Mouse (Mus musculus): ENCODE measurements around the gene Mrrf.
"Not testable (repeated sequence)": the region's sequence is repeated elsewhere in the genome, so short reads cannot be mapped to it uniquely, and the experiment has no call there.

Gene Mrrf

DNA sequence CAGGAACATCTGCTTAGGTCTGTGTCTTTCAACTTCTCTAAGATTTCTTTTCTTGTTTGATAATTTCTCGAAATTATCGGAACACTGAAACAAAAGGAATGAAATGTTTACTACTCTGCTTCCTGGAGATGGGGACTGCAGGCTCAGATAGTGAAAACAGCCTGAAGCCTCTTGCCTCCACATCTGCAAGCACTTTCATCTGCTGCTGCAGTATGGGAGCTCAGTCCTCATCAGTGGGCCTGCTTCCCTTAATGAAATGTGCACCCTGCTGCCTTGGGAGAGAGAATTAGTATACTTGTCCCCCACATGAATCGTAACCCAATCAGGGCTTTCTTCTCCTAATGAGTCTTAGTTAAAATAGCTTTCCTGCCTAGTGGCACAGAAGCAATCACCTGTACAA, 7.1 kb upstream of the Mrrf start:
- in situ Hi-C loops (cut with MboI, MseI), result no loop called here

GRCm38 (mm10) chr2:36135887-36136286, 302 bp upstream of the Mrrf start:
- in situ Hi-C loops (cut with MboI, MseI), result no loop called here

- in situ Hi-C loops (cut with MboI, MseI), result no loop called here
Observed at GRCm38 (mm10) chr2:36139096-36139495, 2.9 kb downstream of the Mrrf start.

GRCm38 (mm10) chr2:36148876-36149365, 12.7 kb downstream of the Mrrf start:
- in situ Hi-C loops (cut with MboI, MseI), result no loop called here

DNA sequence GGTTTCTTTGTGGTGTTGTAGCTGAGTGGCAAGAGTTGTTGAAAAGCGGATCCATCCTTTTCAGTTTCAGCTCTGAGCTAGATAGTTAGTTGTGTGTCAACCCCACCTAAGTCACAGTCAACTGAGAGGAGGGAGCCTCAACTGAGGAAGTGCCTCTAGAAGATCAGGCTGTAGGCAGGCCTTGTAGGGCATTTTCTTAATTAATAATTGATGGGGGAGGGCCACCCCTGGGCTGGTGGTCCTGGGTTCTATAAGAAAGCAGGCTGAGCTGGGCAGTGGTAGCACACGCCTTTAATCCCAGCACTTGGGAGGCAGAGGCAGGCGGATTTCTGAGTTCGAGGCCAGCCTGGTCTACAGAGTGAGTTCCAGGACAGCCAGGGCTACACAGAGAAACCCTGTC, 16.2 kb downstream of the Mrrf start:
- in situ Hi-C loops (cut with MboI, MseI), result not testable (repeated sequence)

DNA sequence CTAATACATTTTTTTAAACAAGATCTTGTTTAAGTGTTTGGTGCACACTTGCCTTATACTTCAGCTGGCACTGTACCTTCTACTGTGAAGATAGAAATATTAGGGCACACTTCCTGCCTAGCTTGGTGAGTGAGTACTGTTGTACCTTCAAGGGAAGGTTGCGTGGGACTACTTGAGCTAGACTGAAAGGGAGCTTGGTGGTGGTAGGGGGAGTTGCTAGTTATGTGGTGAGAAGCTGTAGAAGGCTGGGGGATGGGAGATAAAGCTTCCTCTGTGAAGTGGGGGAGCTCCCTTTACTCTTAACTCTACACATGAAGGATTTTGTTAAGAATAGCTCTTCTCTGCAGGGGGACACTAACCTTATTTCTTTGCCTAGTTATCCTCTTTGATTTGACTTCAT, 21.3 kb downstream of the Mrrf start:
- in situ Hi-C loops (cut with MboI, MseI), result no loop called here

GRCm38 (mm10) chr2:36159336-36159735, 23.1 kb downstream of the Mrrf start:
- in situ Hi-C loops (cut with MboI, MseI), result no loop called here

DNA sequence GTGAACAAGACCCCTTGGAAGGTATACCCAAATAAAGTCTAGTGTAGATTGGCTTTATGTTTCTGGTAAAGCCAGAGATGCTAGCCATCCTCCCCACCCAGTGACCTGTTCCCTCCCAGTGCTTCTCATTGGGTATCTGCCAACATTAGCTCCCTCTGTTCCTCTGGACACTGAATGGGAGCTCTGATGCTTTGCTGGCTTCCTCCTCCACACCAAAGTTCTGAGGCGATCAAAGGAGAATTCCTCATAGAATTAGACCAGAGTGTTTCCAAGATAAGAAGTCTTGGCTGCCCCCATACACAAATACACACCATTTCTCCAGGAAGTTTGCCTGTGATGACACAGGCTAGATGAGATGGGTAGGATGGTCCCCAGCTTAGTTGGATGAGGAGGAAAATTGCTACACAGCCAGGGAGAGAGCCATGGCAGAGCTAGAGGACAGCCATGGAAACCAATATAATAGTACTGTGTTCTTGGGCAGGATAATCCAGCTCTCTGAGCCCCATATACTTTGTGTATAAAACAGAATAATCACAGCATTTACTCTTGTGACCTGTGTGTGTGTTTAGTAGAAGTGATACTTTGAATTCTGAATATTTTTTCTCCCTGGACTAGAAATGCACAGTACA, 31.9 kb downstream of the Mrrf start:
- in situ Hi-C loops (cut with MboI, MseI), result no loop called here

DNA sequence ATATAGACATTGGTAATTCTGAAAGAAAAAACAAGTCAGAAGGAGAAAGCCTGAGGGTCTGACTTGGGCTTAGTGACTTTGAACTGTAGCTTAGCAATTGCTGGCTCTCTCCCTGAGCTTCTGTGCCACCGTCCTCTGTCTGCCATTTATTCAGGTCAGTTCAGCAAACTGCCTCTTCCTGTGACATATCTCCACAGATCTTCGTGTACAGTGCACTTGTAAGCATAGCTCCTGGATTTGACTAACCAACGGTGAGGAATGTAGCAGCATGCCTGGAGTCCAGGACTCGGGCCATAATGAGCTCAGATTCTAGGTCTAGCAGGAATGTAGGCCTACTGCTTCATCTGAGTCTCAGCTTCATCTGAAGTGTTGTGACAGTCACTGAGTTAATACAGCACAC, 33.0 kb downstream of the Mrrf start:
- in situ Hi-C loops (cut with MboI, MseI), result no loop called here

- in situ Hi-C loops (cut with MboI, MseI), result no loop called here
Observed at GRCm38 (mm10) chr2:36172136-36172535, 35.9 kb downstream of the Mrrf start.

DNA sequence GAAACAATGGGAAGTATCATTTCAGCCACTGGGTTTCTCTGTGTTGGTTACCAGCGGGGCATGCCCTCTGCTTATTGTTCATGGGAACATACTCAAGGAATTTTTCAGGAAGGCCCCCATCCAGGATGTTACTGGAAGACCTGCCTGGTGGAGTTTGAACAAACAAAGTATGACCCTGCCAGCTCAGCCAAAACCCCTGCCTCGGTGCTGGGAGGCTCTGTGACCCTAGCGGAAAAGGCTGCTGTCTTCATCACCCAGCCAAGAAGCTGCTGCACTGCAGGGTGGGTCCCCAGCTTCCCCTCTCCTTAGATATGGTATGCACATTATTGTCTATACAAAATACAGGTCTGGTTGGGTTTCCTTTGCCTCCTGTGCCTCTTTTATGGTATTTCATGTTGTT, 36.4 kb downstream of the Mrrf start:
- in situ Hi-C loops (cut with MboI, MseI), result no loop called here

DNA sequence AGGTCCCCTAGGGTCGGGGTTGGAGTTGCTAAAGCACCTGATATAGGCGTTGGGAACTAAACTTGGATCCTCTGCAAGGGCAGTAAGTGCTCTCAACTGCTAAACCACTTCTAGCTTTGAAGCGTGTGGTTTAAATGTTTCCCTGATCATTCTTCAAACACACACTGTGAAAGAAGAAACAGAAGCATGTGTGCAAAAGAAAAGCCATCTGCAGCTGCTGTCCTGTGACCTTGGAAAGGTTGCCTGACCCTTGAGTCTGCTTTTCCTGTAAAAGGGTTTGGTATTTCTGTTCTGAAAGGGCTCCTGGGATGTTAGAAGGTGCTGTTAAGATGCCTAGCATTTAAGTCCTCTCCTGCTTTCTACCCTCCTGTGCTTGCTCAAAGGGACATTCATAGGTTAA, 43.3 kb downstream of the Mrrf start:
- in situ Hi-C loops (cut with MboI, MseI), result no loop called here

- in situ Hi-C loops (cut with MboI, MseI), result not testable (repeated sequence)
Observed at GRCm38 (mm10) chr2:36181587-36182368, 45.6 kb downstream of the Mrrf start.

DNA sequence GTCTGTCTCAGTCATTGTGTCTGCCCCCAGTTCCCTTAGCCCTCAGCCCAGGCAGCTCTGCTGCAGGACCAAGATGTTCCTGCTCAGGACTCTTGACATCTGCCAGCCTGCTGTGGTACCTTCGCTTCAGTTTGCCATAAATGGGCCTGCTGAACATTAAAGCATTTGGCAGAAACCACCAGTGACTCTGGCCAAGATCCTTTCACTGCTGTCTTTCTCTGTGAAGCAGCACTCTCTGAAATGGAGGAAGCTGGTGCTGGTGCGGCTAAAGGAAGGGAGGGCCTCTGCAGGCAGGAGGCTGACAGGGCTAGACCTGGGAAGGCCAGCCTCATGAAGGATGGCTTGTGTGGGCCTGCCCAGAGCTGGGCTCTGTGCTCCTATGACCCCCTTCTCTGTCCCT, 47.1 kb downstream of the Mrrf start:
- in situ Hi-C loops (cut with MboI, MseI), result no loop called here

- in situ Hi-C loops (cut with MboI, MseI), result no loop called here
Observed at GRCm38 (mm10) chr2:36184192-36184591, 48.0 kb downstream of the Mrrf start.

- in situ Hi-C loops (cut with MboI, MseI), result no loop called here
Observed at GRCm38 (mm10) chr2:36184876-36185275, 48.7 kb downstream of the Mrrf start.

- in situ Hi-C loops (cut with MboI, MseI), result not testable (repeated sequence)
Observed at GRCm38 (mm10) chr2:36189200-36189599, 53.0 kb downstream of the Mrrf start.

DNA sequence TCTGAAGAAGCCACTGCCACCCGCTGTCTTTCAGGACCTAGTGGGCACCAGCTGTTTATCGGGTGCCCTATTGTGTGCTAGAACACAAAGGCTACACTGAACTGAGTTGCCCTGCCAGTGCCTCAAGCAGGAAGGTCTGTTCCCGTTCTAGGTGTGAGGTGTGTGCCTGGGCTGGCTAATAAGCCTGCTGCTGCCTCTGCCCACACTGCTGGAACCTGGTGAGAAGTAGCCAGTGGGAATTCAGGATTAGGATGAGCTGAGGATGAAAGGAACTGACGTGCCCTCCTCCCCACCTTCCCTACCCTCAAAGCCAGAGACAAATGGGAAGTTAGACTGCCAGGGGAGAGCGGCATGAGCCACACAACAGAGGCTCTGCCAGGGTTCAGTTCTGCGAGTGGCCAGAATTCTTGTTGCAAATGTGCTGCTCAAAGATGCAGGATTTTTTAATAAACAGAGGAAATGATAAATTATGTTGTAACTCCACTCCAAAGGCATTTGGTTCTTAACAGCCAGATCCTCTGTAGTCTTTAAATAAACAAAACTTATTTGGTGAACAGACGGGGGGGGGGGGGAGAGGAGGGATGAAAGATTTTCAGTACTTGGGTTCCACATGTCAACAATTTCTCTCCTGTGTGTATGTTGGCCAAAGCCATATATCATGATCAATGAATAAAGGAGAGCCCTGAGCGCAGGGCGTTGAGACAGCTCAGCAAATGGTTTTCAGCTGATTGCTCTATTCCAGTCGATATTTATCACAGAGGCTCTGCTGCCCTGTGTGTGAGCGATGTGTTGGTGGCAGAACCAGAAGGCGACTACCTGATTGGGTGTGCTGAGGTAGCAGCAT, 55.1 kb downstream of the Mrrf start:
- in situ Hi-C loops (cut with MboI, MseI), result no loop called here

GRCm38 (mm10) chr2:36197021-36197420, 60.8 kb downstream of the Mrrf start:
- in situ Hi-C loops (cut with MboI, MseI), result no loop called here

DNA sequence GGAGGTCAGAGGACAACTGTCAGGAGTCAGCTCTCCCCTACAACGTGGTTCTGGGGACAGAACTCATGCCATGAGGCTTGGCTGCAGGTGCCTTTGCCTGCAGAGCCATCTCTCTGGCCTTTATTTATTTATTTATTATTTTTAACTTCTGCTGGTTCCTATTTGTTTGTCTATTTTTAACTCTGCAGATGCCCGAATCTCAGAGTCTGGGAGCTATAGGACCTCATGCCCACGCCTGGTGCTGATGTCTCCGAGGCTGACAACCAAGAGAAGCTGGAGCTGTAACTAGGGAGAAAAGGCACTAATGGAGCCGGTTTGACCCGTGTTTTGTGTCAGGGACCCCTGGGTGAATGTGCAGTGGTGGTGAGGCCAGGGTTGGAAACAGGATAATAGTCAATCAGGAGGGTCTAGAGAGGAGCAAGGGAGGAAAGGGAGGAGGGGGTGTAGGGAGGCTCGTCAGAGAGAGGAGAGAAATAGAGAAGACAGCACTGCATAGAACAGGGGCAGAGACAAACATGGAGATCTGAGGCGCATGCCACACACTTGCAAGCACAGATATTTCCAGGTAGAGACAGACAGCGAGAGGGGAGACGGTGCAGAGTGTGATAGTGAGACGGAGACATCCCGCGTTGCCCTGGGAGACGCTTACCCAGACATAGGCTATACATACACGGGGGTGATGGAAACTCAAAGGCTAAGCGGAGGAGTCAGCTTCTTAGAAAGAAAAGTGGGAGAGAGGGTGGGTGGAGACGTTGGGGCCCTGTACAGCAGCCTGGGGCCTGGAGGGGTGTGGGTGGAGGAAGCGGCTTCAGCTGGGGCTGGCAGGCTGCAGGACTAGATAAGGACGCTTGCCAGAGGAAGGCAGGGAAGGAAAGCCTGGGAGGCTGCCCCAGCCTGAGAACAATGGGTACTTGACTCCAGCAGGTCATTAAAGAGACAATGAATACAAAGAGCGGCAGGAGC, 62.0 kb downstream of the Mrrf start:
- in situ Hi-C loops (cut with MboI, MseI), result no loop called here

DNA sequence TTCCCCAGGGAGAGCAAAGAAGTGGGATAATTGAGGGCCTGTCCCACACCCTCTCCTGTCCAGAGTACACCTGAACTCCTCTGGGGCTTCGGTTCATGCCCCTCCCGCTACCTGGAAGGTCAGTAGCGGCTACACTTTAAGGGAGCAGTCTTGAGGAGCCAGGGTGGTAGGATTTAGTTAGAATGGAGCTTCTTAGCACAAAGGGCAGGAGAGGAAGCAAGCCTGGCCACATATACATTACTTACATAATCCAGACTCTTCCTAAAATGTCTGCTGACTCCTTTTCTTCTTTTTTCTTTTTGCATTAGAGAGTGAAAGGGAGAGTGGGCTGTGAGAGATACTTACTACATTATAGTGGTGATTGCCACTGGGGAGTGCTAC, 62.7 kb downstream of the Mrrf start:
- in situ Hi-C loops (cut with MboI, MseI), result no loop called here

Data from regulatory T cell (primary cell).